Mouse (Mus musculus): ENCODE measurements around the gene Zfp58. TPM values are rescaled to one million over a fixed set of nuclear protein-coding genes. Genes with fewer than 3 reads are reported as not detected.
"Not testable (repeated sequence)": the region's sequence is repeated elsewhere in the genome, so short reads cannot be mapped to it uniquely, and the experiment has no call there.

Gene Zfp58
- polyA plus RNA-seq, 1 experiment from 2014 or later, result 10.1 TPM

DNA sequence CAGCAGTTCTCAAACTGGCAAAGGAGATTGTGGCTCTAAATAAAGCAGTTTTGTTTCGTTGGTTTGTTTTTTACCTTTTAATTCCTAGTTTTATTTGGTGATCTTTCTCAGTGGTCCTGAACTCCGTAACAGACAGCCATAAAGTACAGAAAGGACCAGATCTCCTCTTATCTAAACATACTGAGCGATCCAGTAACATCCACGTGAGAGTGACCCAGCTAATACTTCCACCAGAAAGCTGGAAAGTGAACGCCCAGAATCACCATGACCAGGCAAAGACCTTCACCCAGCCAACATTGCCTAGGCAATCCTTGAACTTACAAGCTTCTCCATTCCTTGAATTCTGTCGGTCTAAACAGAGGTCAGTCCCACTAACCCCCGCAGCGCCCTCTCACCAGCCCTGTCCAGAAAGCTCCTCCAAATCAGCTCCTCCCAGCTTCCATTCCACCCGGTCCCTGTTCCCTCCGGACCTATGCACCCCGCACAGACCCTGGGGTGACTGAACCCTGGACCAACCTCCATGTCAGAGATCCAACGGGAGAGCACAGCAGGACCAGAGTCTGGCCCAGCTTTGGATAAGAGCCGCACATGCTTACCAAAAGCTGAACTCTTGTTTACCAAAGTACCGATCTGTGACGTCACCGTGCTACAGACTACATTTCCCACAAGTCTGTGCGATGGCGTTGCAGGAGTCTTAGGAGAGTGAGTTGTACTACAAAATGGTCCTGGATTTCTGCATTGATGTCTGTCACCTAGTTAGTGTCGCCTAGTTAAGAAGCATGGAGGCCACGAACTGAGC, 16.5 kb downstream of the Zfp58 start, which contains the start of gene Zfp874b:
Gene Zfp874b, minus strand, starts transcription at position 634 of the 799 bp plus-strand sequence.
- peak; percentile 93 for DNase-seq (ENCODE audit: low spot score)
- no peak within 1 kb of the TSS; the same call in 1 of the 2 replicates for H3K27ac ChIP-seq (ENCODE audit: low read depth)
- peak; percentile 94 for ATAC-seq (replicated peaks; ENCODE audit: low FRiP score, low TSS enrichment, low read depth)
- peak within 1 kb of the TSS; percentile 60 for H3K9ac ChIP-seq (ENCODE audit: low read length)
- H3K4me1 ChIP-seq (replicated peaks; ENCODE audit: control insufficient read depth, insufficient read depth, low read length), result peaks cover 5% of the 10 kb centered on the region
- no peaks in the 10 kb centered on the region for H3K27me3 ChIP-seq (replicated peaks; ENCODE audit: control insufficient read depth, insufficient read depth, low read length)
- peak within 1 kb of the TSS; percentile 72 for H3K4me3 ChIP-seq (ENCODE audit: low read depth, low read length)
- H3K9me3 ChIP-seq (ENCODE audit: control insufficient read depth, low read length), result no peaks in the 10 kb centered on the region
- H3K4me2 ChIP-seq (ENCODE audit: low read length), result peak within 1 kb of the TSS; percentile 51
- 3% methylated on average over 20 of the region's 20 CpGs for WGBS
- H3K36me3 ChIP-seq (ENCODE audit: control insufficient read depth, insufficient read depth, low read length), result peaks cover 2% of the 10 kb centered on the region; the same call in 1 of the 2 replicates

- no peak for DNase-seq (ENCODE audit: low spot score)
- H3K9ac ChIP-seq (ENCODE audit: low read length), result no peak overlapping the region
- ATAC-seq (replicated peaks; ENCODE audit: low FRiP score, low TSS enrichment, low read depth), result no peak
- no peak overlapping the region for H3K27ac ChIP-seq (ENCODE audit: low read depth)
- H3K9me3 ChIP-seq (ENCODE audit: control insufficient read depth, low read length), result no peaks in the 10 kb centered on the region
- H3K27me3 ChIP-seq (replicated peaks; ENCODE audit: control insufficient read depth, insufficient read depth, low read length), result no peaks in the 10 kb centered on the region
- peaks cover 14% of the 10 kb centered on the region for H3K36me3 ChIP-seq (ENCODE audit: control insufficient read depth, insufficient read depth, low read length)
- H3K4me3 ChIP-seq (ENCODE audit: low read depth, low read length), result no peak overlapping the region
- WGBS, result 57% methylated on average over 4 of the region's 4 CpGs
- peaks cover 5% of the 10 kb centered on the region for H3K4me1 ChIP-seq (replicated peaks; ENCODE audit: control insufficient read depth, insufficient read depth, low read length)
- no peak overlapping the region for H3K4me2 ChIP-seq (ENCODE audit: low read length)
Measured at GRCm38 (mm10) chr13:67481528-67481927, 18.8 kb downstream of the Zfp58 start.

- WGBS, result 92% methylated on average over 3 of the region's 3 CpGs
- H3K9me3 ChIP-seq (ENCODE audit: control insufficient read depth, low read length), result no peaks in the 10 kb centered on the region
Measured at GRCm38 (mm10) chr13:67469274-67469673, 31.1 kb downstream of the Zfp58 start.

DNA sequence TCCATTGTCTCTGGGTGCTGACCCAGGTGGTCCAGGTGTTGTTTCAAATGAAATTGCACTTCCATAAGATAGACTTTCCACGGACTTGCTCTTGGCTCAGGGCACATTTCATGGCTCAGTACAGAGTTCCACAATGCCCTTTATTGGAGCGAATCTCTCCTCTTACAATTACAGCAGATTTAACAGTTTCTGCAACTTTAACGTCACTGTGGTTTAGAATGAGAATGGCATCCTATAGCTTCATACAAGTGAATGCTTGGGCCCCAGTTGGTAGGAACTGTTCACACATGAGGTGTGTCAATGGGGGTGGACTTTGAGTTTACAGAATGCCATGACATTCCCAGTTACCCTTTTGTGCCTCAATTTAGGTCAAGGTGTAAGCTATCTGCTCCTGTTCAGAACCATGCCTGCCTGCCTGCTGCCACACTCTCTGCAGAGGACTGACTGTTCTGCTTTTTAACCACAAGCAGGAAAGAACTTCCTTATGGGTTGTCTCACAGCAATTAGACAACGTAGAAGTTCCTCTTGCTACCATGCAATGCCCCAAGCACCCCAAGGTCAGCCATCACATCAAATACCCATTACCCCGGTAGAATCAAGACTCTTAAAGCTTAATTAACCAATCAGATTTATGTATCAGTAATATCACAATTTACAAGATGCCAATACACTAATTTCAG, 36.7 kb downstream of the Zfp58 start:
- 84% methylated on average over 2 of the region's 5 CpGs for WGBS
- not testable (repeated sequence) for ATAC-seq (replicated peaks; ENCODE audit: low FRiP score, low TSS enrichment, low read depth); H3K9me3 ChIP-seq (ENCODE audit: control insufficient read depth, low read length); DNase-seq (ENCODE audit: low spot score); H3K36me3 ChIP-seq (ENCODE audit: control insufficient read depth, insufficient read depth, low read length); H3K4me1 ChIP-seq (replicated peaks; ENCODE audit: control insufficient read depth, insufficient read depth, low read length); H3K27me3 ChIP-seq (replicated peaks; ENCODE audit: control insufficient read depth, insufficient read depth, low read length); H3K4me3 ChIP-seq (ENCODE audit: low read depth, low read length); H3K4me2 ChIP-seq (ENCODE audit: low read length); H3K9ac ChIP-seq (ENCODE audit: low read length); H3K27ac ChIP-seq (ENCODE audit: low read depth)

More at GRCm38 (mm10) chr13:67469274-67469673, 31.1 kb downstream of the Zfp58 start:
- ATAC-seq (replicated peaks; ENCODE audit: low FRiP score, low TSS enrichment, low read depth) (no peak), DNase-seq (ENCODE audit: low spot score) (no peak)
- Histone ChIP-seq H3K36me3 (ENCODE audit: control insufficient read depth, insufficient read depth, low read length) (peaks cover 12% of the 10 kb centered on the region), H3K27me3 (replicated peaks; ENCODE audit: control insufficient read depth, insufficient read depth, low read length) (no peaks in the 10 kb centered on the region), H3K4me1 (replicated peaks; ENCODE audit: control insufficient read depth, insufficient read depth, low read length) (no peaks in the 10 kb centered on the region), H3K4me2 (ENCODE audit: low read length) (no peak overlapping the region), H3K9ac (ENCODE audit: low read length) (no peak overlapping the region), H3K27ac (ENCODE audit: low read depth) (no peak overlapping the region), H3K4me3 (ENCODE audit: low read depth, low read length) (no peak overlapping the region)

GRCm38 (mm10) chr13:67452021-67452309, 48.4 kb downstream of the Zfp58 start:
- H3K4me2 ChIP-seq (ENCODE audit: low read length), result peak overlapping the region; percentile 77
- no peaks in the 10 kb centered on the region; the same call in 1 of the 2 replicates for H3K4me1 ChIP-seq (replicated peaks; ENCODE audit: control insufficient read depth, insufficient read depth, low read length)
- peak overlapping the region; percentile 6; the same call in 1 of the 2 replicates for H3K27ac ChIP-seq (ENCODE audit: low read depth)
- H3K9ac ChIP-seq (ENCODE audit: low read length), result peak overlapping the region; percentile 48
- DNase-seq (ENCODE audit: low spot score), result no peak
- peaks cover 7% of the 10 kb centered on the region; the same call in 1 of the 2 replicates for H3K36me3 ChIP-seq (ENCODE audit: control insufficient read depth, insufficient read depth, low read length)
- peak; percentile 40; the same call in 1 of the 2 replicates for ATAC-seq (replicated peaks; ENCODE audit: low FRiP score, low TSS enrichment, low read depth)
- no peaks in the 10 kb centered on the region for H3K9me3 ChIP-seq (ENCODE audit: control insufficient read depth, low read length)
- peak overlapping the region; percentile 67 for H3K4me3 ChIP-seq (ENCODE audit: low read depth, low read length)
- H3K27me3 ChIP-seq (replicated peaks; ENCODE audit: control insufficient read depth, insufficient read depth, low read length), result no peaks in the 10 kb centered on the region
- WGBS, result 4% methylated on average over 3 of the region's 3 CpGs

- Histone ChIP-seq H3K27me3 (replicated peaks; ENCODE audit: control insufficient read depth, insufficient read depth, low read length) (no peaks in the 10 kb centered on the region), H3K36me3 (ENCODE audit: control insufficient read depth, insufficient read depth, low read length) (peaks cover 13% of the 10 kb centered on the region), H3K4me3 (ENCODE audit: low read depth, low read length) (peak within 1 kb of the TSS; percentile 67), H3K9me3 (ENCODE audit: control insufficient read depth, low read length) (no peaks in the 10 kb centered on the region), H3K4me2 (ENCODE audit: low read length) (peak within 1 kb of the TSS; percentile 77), H3K4me1 (replicated peaks; ENCODE audit: control insufficient read depth, insufficient read depth, low read length) (no peaks in the 10 kb centered on the region; the same call in 1 of the 2 replicates), H3K9ac (ENCODE audit: low read length) (peak within 1 kb of the TSS; percentile 48), H3K27ac (ENCODE audit: low read depth) (peak within 1 kb of the TSS; percentile 6; the same call in 1 of the 2 replicates)
- WGBS, result under 1% methylated on average over 20 of the region's 20 CpGs
- DNase-seq (ENCODE audit: low spot score) (peak; percentile 91), ATAC-seq (replicated peaks; ENCODE audit: low FRiP score, low TSS enrichment, low read depth) (peak; percentile 96)
Measured at GRCm38 (mm10) chr13:67451172-67452020, 49.0 kb downstream of the Zfp58 start, which contains the start of gene Zfp874a. TSS of gene Zfp874a (minus strand) at chr13:67451624.

Other genes starting within 250 kb of the Zfp58 start
- gene Zfp458, start 222.1 kb downstream of the Zfp58 start, polyA plus RNA-seq (2014; fragmentation: Nextera tagmentation; extraction: Ambion mirVana), result 1.9 and 2.6 TPM in 2 replicates
- 0.70 and 0.90 TPM in 2 replicates for gene Zfp457, start 194.1 kb downstream of the Zfp58 start, polyA plus RNA-seq (2014; fragmentation: Nextera tagmentation; extraction: Ambion mirVana)
- gene Zfp595, start 168.0 kb downstream of the Zfp58 start, polyA plus RNA-seq (2014; fragmentation: Nextera tagmentation; extraction: Ambion mirVana), result 2.9 and 3.5 TPM in 2 replicates
- not detected in 2 replicates for gene Gm28044, start 140.0 kb downstream of the Zfp58 start, polyA plus RNA-seq (2014; fragmentation: Nextera tagmentation; extraction: Ambion mirVana)
- gene Zfp953, start 139.9 kb downstream of the Zfp58 start, polyA plus RNA-seq (2014; fragmentation: Nextera tagmentation; extraction: Ambion mirVana), result 1.0 and 1.8 TPM in 2 replicates
- 0.34 and 0.54 TPM in 2 replicates for gene Gm28041, start 124.8 kb downstream of the Zfp58 start, polyA plus RNA-seq (2014; fragmentation: Nextera tagmentation; extraction: Ambion mirVana)
- gene Zfp456, start 124.7 kb downstream of the Zfp58 start, polyA plus RNA-seq (2014; fragmentation: Nextera tagmentation; extraction: Ambion mirVana), result 1.9 and 2.0 TPM in 2 replicates
- 6.8 and 7.2 TPM in 2 replicates for gene Zfp429, start 100.7 kb downstream of the Zfp58 start, polyA plus RNA-seq (2014; fragmentation: Nextera tagmentation; extraction: Ambion mirVana)
- gene Zfp459, start 79.1 kb downstream of the Zfp58 start, polyA plus RNA-seq (2014; fragmentation: Nextera tagmentation; extraction: Ambion mirVana), result 1.6 and 2.4 TPM in 2 replicates
- 8.8 and 9.0 TPM in 2 replicates for gene Zfp874a, start 48.9 kb downstream of the Zfp58 start, polyA plus RNA-seq (2014; fragmentation: Nextera tagmentation; extraction: Ambion mirVana)
- 1.9 and 2.0 TPM in 2 replicates for gene Zfp874b, start 16.3 kb downstream of the Zfp58 start, polyA plus RNA-seq (2014; fragmentation: Nextera tagmentation; extraction: Ambion mirVana)
- gene Gm26965, start 25.6 kb upstream of the Zfp58 start, polyA plus RNA-seq (2014; fragmentation: Nextera tagmentation; extraction: Ambion mirVana), result not detected in 2 replicates
- 22.7 and 23.7 TPM in 2 replicates for gene Zfp87, start 25.6 kb upstream of the Zfp58 start, polyA plus RNA-seq (2014; fragmentation: Nextera tagmentation; extraction: Ambion mirVana)
- 14.1 and 15.9 TPM in 2 replicates for gene Zfp748, start 53.3 kb upstream of the Zfp58 start, polyA plus RNA-seq (2014; fragmentation: Nextera tagmentation; extraction: Ambion mirVana)
- gene Zfp729b, start 109.2 kb upstream of the Zfp58 start, polyA plus RNA-seq (2014; fragmentation: Nextera tagmentation; extraction: Ambion mirVana), result 4.7 and 4.8 TPM in 2 replicates
- not detected in 2 replicates for gene Gm49345, start 137.2 kb upstream of the Zfp58 start, polyA plus RNA-seq (2014; fragmentation: Nextera tagmentation; extraction: Ambion mirVana)
- gene Zfp729a, start 137.2 kb upstream of the Zfp58 start, polyA plus RNA-seq (2014; fragmentation: Nextera tagmentation; extraction: Ambion mirVana), result 3.6 and 5.0 TPM in 2 replicates
- gene Zfp738, start 186.5 kb upstream of the Zfp58 start, polyA plus RNA-seq (2014; fragmentation: Nextera tagmentation; extraction: Ambion mirVana), result 11.0 and 12.6 TPM in 2 replicates
- 2.9 and 3.1 TPM in 2 replicates for gene Zfp65, start 228.6 kb upstream of the Zfp58 start, polyA plus RNA-seq (2014; fragmentation: Nextera tagmentation; extraction: Ambion mirVana)